30 mouse cellular contexts compared by ENCODE assay signal in genomic region chr16:73014544-73014943, GRCm38 (mm10).
DNase-seq lines count a peak whose midpoint lies in the region; ATAC-seq and TF ChIP-seq lines count a peak whose summit lies in the region.
"Had no signal": no experiment of that assay in that cellular context is flagged by ENCODE, and none has a peak within 500 bp of the region (broad histone marks: within the 10 kb centered on the region; RNA-seq: fewer than 3 reads in every experiment).

No protein-coding gene starts in this region.

- peak; percentile 26; the same call in 1 of the 2 replicates for ATAC-seq in hindbrain, embryonic 12.5 days (ENCODE audit: low FRiP score)
- ATAC-seq in hindbrain, postnatal 0 days: no peak
- no peak for ATAC-seq in limb, embryonic 11.5 days (ENCODE audit: insufficient number of reproducible peaks, low FRiP score, low TSS enrichment, low read depth)
- ATAC-seq in intestine, embryonic 16.5 days: no peak
- ATAC-seq: activated CD4-positive, CD25-positive, alpha-beta regulatory T cell, adult 4 months; forebrain, embryonic 13.5 days; forebrain, postnatal 0 days; intestine, embryonic 15.5 days; Patski had no signal

- H3K9ac ChIP-seq in hindbrain, embryonic 12.5 days: no peak overlapping the region
- no peak overlapping the region for H3K9ac ChIP-seq in hindbrain, postnatal 0 days (replicated peaks; ENCODE audit: low read length)
- no peak overlapping the region for H3K9ac ChIP-seq in limb, embryonic 11.5 days (ENCODE audit: low read length)
- H3K9ac ChIP-seq in intestine, embryonic 16.5 days (ENCODE audit: low read depth, low read length): no peak overlapping the region
- H3K9ac ChIP-seq: forebrain, embryonic 13.5 days; forebrain, postnatal 0 days; heart, embryonic 12.5 days; heart, embryonic 15.5 days; hindbrain, embryonic 15.5 days; intestine, embryonic 15.5 days had no signal

- no peak for TF ChIP-seq CTCF in hindbrain, postnatal 0 days (IDR thresholded peaks at IDR 0.05; ENCODE audit: low read depth)
- no peak for TF ChIP-seq CTCF in testis, adult 2 months (IDR thresholded peaks at IDR 0.05; ENCODE audit: control insufficient read depth, insufficient read depth, insufficient replicate concordance, low read depth, low read length)

- TF ChIP-seq POLR2A in testis, adult 2 months (IDR thresholded peaks at IDR 0.05; ENCODE audit: control insufficient read depth, low read depth, low read length): no peak

- no peaks in the 10 kb centered on the region for H3K4me1 ChIP-seq in hindbrain, embryonic 12.5 days
- no peaks in the 10 kb centered on the region for H3K4me1 ChIP-seq in hindbrain, postnatal 0 days (ENCODE audit: insufficient read depth, low read length)
- H3K4me1 ChIP-seq in testis, adult 2 months (ENCODE audit: control insufficient read depth, insufficient read depth, low read length): peaks cover 6% of the 10 kb centered on the region
- peaks cover 12% of the 10 kb centered on the region for H3K4me1 ChIP-seq in limb, embryonic 11.5 days (ENCODE audit: control insufficient read depth, insufficient read depth, low read length)
- no peaks in the 10 kb centered on the region for H3K4me1 ChIP-seq in intestine, embryonic 16.5 days (ENCODE audit: control insufficient read depth, insufficient read depth, low read length)
- H3K4me1 ChIP-seq: forebrain, embryonic 10.5 days; forebrain, embryonic 13.5 days; hindbrain, embryonic 15.5 days; intestine, embryonic 15.5 days had no signal

- no peaks in the 10 kb centered on the region for H3K9me3 ChIP-seq in hindbrain, embryonic 12.5 days (replicated peaks)
- H3K9me3 ChIP-seq in hindbrain, postnatal 0 days (ENCODE audit: low read length): no peaks in the 10 kb centered on the region
- no peaks in the 10 kb centered on the region for H3K9me3 ChIP-seq in limb, embryonic 11.5 days (ENCODE audit: control insufficient read depth, low read length)
- no peaks in the 10 kb centered on the region for H3K9me3 ChIP-seq in intestine, embryonic 16.5 days (ENCODE audit: control insufficient read depth, low read length)
- H3K9me3 ChIP-seq: forebrain, embryonic 10.5 days; forebrain, embryonic 13.5 days; heart, embryonic 12.5 days; heart, embryonic 15.5 days; hindbrain, embryonic 15.5 days; intestine, embryonic 15.5 days had no signal

- DNase-seq in hindbrain, postnatal 0 days (ENCODE audit: low spot score): no peak
- DNase-seq in testis, postnatal 14 days (ENCODE audit: low spot score): no peak
- DNase-seq in R1 (ENCODE audit: low read depth, low spot score): peak; percentile 88
- DNase-seq in limb, embryonic 11.5 days (ENCODE audit: low spot score): no peak
- no peak for DNase-seq in thymus, postnatal 0 days (ENCODE audit: low spot score)
- DNase-seq: adrenal gland, adult 8-10 months; adrenal gland, postnatal 25 days; B cell, adult 2 months; cerebellum, adult 18-20 months; cerebellum, adult 9-10 months; cerebellum, postnatal 14 days; forebrain, postnatal 0 days; gastrocnemius, adult 2 months; gastrocnemius, postnatal 14 days; heart, adult 18-20 months; heart, postnatal 10 days; heart, postnatal 4 days had no signal

- H3K4me2 ChIP-seq in hindbrain, embryonic 12.5 days (replicated peaks): no peak overlapping the region
- no peak overlapping the region for H3K4me2 ChIP-seq in hindbrain, postnatal 0 days (ENCODE audit: low read depth, low read length)
- no peak overlapping the region for H3K4me2 ChIP-seq in limb, embryonic 11.5 days (ENCODE audit: low read depth, severe bottlenecking)
- H3K4me2 ChIP-seq in intestine, embryonic 16.5 days (ENCODE audit: low read depth, low read length): no peak overlapping the region
- H3K4me2 ChIP-seq: forebrain, embryonic 13.5 days; heart, embryonic 12.5 days; heart, embryonic 15.5 days; hindbrain, embryonic 15.5 days; intestine, embryonic 15.5 days had no signal

- whole genome bisulfite sequencing in hindbrain, embryonic 12.5 days: 75% methylated on average over 8 of the region's 8 CpGs
- WGBS in hindbrain, postnatal 0 days: 70% methylated on average over 8 of the region's 8 CpGs
- WGBS in limb, embryonic 11.5 days: 46% methylated on average over 8 of the region's 8 CpGs
- 52% methylated on average over 8 of the region's 8 CpGs for WGBS in intestine, embryonic 16.5 days

- H3K27me3 ChIP-seq in hindbrain, embryonic 12.5 days: no peaks in the 10 kb centered on the region
- no peaks in the 10 kb centered on the region for H3K27me3 ChIP-seq in hindbrain, postnatal 0 days (ENCODE audit: insufficient read depth, low read length)
- no peaks in the 10 kb centered on the region for H3K27me3 ChIP-seq in testis, adult 2 months (ENCODE audit: control insufficient read depth, insufficient read depth, low read length)
- no peaks in the 10 kb centered on the region for H3K27me3 ChIP-seq in limb, embryonic 11.5 days (ENCODE audit: control insufficient read depth, insufficient read depth, low read length)
- no peaks in the 10 kb centered on the region for H3K27me3 ChIP-seq in intestine, embryonic 16.5 days (replicated peaks; ENCODE audit: control insufficient read depth, insufficient read depth, low read length)
- H3K27me3 ChIP-seq: CH12.LX; forebrain, embryonic 13.5 days; heart, embryonic 12.5 days; heart, embryonic 15.5 days; hindbrain, embryonic 15.5 days; intestine, embryonic 15.5 days; Patski had no signal

- H3K27ac ChIP-seq in hindbrain, embryonic 12.5 days: no peak overlapping the region
- no peak overlapping the region for H3K27ac ChIP-seq in hindbrain, postnatal 0 days
- no peak overlapping the region; the same call in 1 of the 2 replicates for H3K27ac ChIP-seq in testis, adult 2 months (ENCODE audit: control insufficient read depth, insufficient read depth, low read depth, low read length)
- H3K27ac ChIP-seq in limb, embryonic 11.5 days (replicated peaks; ENCODE audit: low read depth, low read length): 0 out of 2 replicates have a peak overlapping the region, but pooled peaks have one; percentile 21
- no peak overlapping the region for H3K27ac ChIP-seq in intestine, embryonic 16.5 days (ENCODE audit: low read length)
- H3K27ac ChIP-seq: forebrain, embryonic 10.5 days; forebrain, embryonic 13.5 days; gastrocnemius, adult 2 months; heart, embryonic 15.5 days; hindbrain, embryonic 15.5 days; intestine, embryonic 15.5 days had no signal

- H3K36me3 ChIP-seq in hindbrain, embryonic 12.5 days: peaks cover 32% of the 10 kb centered on the region
- H3K36me3 ChIP-seq in hindbrain, postnatal 0 days (ENCODE audit: insufficient read depth, low read length): no peaks in the 10 kb centered on the region
- no peaks in the 10 kb centered on the region for H3K36me3 ChIP-seq in testis, adult 2 months (ENCODE audit: control insufficient read depth, insufficient read depth, low read length)
- 0 out of 2 replicates have a peak, but pooled peaks cover 3% of the 10 kb centered on the region for H3K36me3 ChIP-seq in limb, embryonic 11.5 days (ENCODE audit: control insufficient read depth, insufficient read depth, low read length)
- H3K36me3 ChIP-seq in intestine, embryonic 16.5 days (ENCODE audit: control insufficient read depth, insufficient read depth, low read length): no peaks in the 10 kb centered on the region
- H3K36me3 ChIP-seq: G1E; hindbrain, embryonic 15.5 days; intestine, embryonic 15.5 days had no signal

- no peak overlapping the region for H3K4me3 ChIP-seq in hindbrain, embryonic 12.5 days
- no peak overlapping the region for H3K4me3 ChIP-seq in hindbrain, postnatal 0 days (ENCODE audit: low read length)
- peak overlapping the region; percentile 5; the same call in 1 of the 2 replicates for H3K4me3 ChIP-seq in testis, adult 2 months (ENCODE audit: control insufficient read depth, low read depth, low read length)
- H3K4me3 ChIP-seq in limb, embryonic 11.5 days (ENCODE audit: low read depth, low read length): no peak overlapping the region
- H3K4me3 ChIP-seq in intestine, embryonic 16.5 days (ENCODE audit: low read length): no peak overlapping the region
- H3K4me3 ChIP-seq: forebrain, embryonic 10.5 days; forebrain, embryonic 13.5 days; gastrocnemius, adult 2 months; heart, embryonic 12.5 days; heart, embryonic 15.5 days; hindbrain, embryonic 15.5 days; intestine, embryonic 15.5 days had no signal
